Mouse (Mus musculus) midbrain, embryonic 11.5 days (tissue): ENCODE measurements around the gene Sgpp1. TPM values are rescaled to one million over a fixed set of nuclear protein-coding genes. Genes with fewer than 3 reads are reported as not detected.
"Not testable (repeated sequence)": the region's sequence is repeated elsewhere in the genome, so short reads cannot be mapped to it uniquely, and the experiment has no call there.

Source experiments
- ATAC-seq: fragments of 200-750 bp; cut with Nextera tagmentation; 2 replicates; pipeline ENCODE4 v1.8.0; 2017; ENCODE audit warnings: moderate TSS enrichment, moderate library complexity; ENCODE audit not compliant: low FRiP score
- DNase-seq: peaks from one replicate; pipeline ENCODE4 v3.0.0; 2015; ENCODE audit warnings: low spot score; ENCODE audit errors: missing footprints
- H3K27ac ChIP-seq: fragments of 300-500 bp; sonication (generic); 2 replicates; pipeline ENCODE4 v1.5.1; 2014; ENCODE audit warnings: low read depth, low read length
- H3K27me3 ChIP-seq: fragments of 300-500 bp; sonication (generic); 2 replicates; pipeline ENCODE4 v1.6.1; 2014; ENCODE audit warnings: mild to moderate bottlenecking, low read length, moderate library complexity, mixed read lengths; ENCODE audit not compliant: control insufficient read depth, insufficient read depth
- H3K36me3 ChIP-seq: fragments of 300-500 bp; sonication (generic); 2 replicates; pipeline ENCODE4 v1.6.1; 2014; ENCODE audit warnings: mild to moderate bottlenecking, low read length, moderate library complexity, mixed read lengths; ENCODE audit not compliant: control insufficient read depth, insufficient read depth
- H3K4me1 ChIP-seq: fragments of 300-500 bp; sonication (generic); 2 replicates; pipeline ENCODE4 v1.6.1; 2014; ENCODE audit warnings: low read length; ENCODE audit not compliant: control insufficient read depth, insufficient read depth
- H3K4me2 ChIP-seq: fragments of 300-500 bp; sonication (generic); 2 replicates; pipeline ENCODE4 v1.6.1; 2014; ENCODE audit warnings: mild to moderate bottlenecking, moderate library complexity
- H3K4me3 ChIP-seq: fragments of 300-500 bp; sonication (generic); 2 replicates; pipeline ENCODE4 v1.5.1; 2014; ENCODE audit warnings: low read depth, low read length
- H3K9ac ChIP-seq: fragments of 300-500 bp; sonication (generic); 2 replicates; pipeline ENCODE4 v1.6.1; 2014; ENCODE audit warnings: low read length
- H3K9me3 ChIP-seq: fragments of 300-500 bp; sonication (generic); 2 replicates; pipeline ENCODE4 v1.6.1; 2016; ENCODE audit warnings: low read length; ENCODE audit not compliant: control insufficient read depth
- WGBS: fragments of 180-500 bp; shearing (Covaris S2); extraction: QIAGEN DNeasy Blood & Tissue Kit; methylation state at CpG from one replicate; pipeline ENCODE4 v1.1.7; 2014; 5-methylcytosine and 5-hydroxymethylcytosine counted together
- polyA plus RNA-seq: library from polyadenylated mRNA; unstranded; fragments of >200 nt; fragmentation: Nextera tagmentation; extraction: Ambion mirVana; gene quantifications from 2 replicates; pipeline ENCODE4 v1.2.1, GENCODE M21; 2014

Sgpp1 gene
- polyA plus RNA-seq, 1 experiment from 2014 or later: 10.0 TPM

DNA sequence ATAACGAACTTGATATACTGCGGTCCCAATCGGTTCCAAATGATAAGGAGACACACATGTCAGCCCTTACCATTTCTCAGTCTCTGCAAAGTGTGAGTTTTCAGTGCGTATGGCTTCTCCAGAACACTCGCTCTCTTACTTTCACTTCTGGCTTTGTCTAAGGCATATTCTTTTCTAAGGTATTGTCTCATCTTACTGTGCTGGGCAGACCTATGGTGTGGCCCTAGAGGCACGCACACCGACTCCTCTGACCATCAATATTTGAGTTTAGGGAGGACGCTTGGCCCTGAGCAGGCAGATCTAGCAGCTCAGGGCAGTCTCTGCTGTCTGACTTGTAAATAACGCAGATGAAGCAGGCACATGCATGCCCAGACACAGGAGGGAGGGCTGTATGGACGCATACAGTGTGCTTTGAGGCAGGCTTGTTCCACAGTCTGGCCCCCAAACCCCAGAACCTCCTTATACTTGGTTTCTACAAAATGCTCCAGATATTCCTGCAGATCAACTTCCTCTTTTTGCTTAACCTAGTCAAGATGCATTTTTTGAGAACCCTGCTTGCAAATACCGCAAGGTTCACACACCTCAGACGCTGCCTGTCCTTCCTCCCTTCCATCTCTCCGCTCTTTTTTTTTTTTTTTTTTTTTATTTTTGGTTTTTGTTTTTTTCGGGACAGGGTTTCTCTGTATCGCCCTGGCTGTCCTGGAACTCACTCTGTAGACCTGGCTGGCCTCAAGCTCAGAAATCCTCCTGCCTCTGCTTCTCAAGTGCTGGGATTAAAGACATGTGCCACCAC, 8.0 kb downstream of the Sgpp1 start:
- Histone ChIP-seq H3K27me3 (no peaks in the 10 kb centered on the region), H3K9ac (no peak overlapping the region), H3K36me3 (no peaks in the 10 kb centered on the region; the same call in 1 of the 2 replicates), H3K9me3 (no peaks in the 10 kb centered on the region), H3K4me1 (no peaks in the 10 kb centered on the region), H3K4me2 (no peak overlapping the region), H3K27ac (no peak overlapping the region), H3K4me3 (no peak overlapping the region)
- peak; percentile 81 for DNase-seq
- ATAC-seq: no peak
- WGBS: 93% methylated on average over 15 of the region's 15 CpGs

DNA sequence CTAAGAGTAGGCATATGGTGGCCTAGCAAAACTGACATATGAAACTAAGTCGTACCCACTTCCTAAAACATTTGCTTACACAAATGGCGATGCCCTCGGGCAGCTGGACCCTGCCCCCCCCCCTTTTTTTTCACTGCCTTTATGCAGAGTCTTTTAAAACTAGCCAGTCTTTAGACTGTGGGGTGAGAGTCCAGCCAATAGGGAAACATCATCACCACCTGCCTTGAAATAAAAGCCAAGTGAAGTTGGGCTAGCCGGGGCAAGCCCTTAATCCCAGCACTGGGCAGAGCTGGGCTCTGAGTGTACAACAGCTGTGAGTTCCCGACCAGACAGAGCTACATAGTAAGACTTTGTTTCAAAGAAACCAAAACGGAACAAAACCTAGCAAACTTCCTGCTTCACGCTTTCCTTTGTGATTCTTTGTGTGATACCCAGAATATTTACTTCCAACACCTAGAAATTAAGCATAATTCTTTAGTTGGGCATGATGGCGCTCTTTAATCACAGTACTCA, 9.1 kb downstream of the Sgpp1 start:
- Histone ChIP-seq H3K36me3 (no peaks in the 10 kb centered on the region; the same call in 1 of the 2 replicates), H3K4me3 (no peak overlapping the region), H3K27ac (no peak overlapping the region), H3K4me1 (peaks cover 3% of the 10 kb centered on the region; the same call in 1 of the 2 replicates), H3K9ac (no peak overlapping the region), H3K9me3 (no peaks in the 10 kb centered on the region), H3K27me3 (no peaks in the 10 kb centered on the region), H3K4me2 (no peak overlapping the region)
- DNase-seq (peak; percentile 79), ATAC-seq (no peak)
- WGBS: 83% methylated on average over 8 of the region's 8 CpGs

DNA sequence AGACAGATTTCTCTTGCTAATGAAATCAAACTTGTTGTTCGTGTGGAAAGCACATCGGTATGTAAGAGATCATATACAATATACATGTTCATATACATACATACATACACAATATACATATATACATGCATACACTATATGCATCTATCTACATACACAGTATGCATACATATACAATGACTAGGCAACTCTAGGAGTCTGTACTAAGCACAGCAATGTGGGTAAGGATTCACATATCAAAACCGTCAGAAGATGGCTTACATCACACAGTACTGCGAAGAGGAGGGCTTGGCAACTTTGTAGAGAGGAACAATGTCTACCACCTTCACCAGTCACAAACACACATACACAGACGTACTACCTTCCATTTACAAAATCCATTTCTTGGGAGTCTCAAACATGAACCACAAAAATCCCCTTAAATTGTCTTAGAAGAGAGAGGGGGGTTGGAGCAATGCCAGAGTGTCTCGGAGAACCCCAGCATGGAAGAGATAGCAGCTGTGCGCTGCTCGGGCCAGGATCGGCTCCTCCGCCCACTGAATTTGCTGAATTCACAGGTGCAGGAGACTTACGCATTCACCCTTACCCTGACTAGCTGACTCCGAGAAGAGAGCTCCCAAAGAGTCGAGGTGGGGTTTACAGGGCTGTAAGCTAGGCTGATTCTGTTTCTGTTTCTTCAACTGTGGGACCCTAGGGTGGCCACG, 10.8 kb downstream of the Sgpp1 start:
- no peak for ATAC-seq
- Histone ChIP-seq H3K4me1 (peaks cover 3% of the 10 kb centered on the region; the same call in 1 of the 2 replicates), H3K27ac (no peak overlapping the region), H3K27me3 (no peaks in the 10 kb centered on the region), H3K36me3 (no peaks in the 10 kb centered on the region; the same call in 1 of the 2 replicates), H3K9ac (no peak overlapping the region), H3K4me2 (no peak overlapping the region), H3K4me3 (no peak overlapping the region), H3K9me3 (no peaks in the 10 kb centered on the region)
- 94% methylated on average over 14 of the region's 14 CpGs for WGBS
- DNase-seq: peak; percentile 64

DNA sequence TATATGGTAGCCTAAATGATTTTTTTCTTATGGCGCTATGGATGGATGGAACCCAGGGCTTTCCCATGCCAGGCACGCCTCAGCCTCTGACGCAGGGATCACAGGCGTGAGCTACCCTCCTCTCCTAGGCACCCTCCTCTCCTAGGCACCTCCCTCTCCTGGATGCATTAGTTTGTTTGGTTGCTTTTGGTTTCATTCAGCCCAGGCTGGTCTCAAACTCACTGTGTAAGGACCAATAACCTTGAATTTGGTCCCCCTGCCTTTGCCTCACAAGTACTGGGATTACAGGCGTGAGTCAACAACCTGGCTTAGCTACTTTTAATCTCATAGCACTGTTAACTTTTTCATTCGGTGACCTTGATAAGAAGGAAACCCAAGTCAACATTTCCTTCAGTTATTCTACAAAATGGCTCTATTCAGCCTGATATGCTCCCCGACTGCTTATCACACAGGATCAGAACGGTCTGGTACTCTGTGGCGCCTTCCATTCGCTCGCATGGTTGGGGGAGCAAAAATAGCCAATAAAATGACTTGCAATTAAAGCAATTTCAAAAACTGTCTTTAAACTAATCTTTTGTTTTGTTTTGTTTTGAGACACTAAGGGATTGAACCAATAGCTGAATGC, 11.6 kb downstream of the Sgpp1 start:
- H3K9me3 ChIP-seq: no peaks in the 10 kb centered on the region
- H3K27ac ChIP-seq: no peak overlapping the region
- 92% methylated on average over 11 of the region's 11 CpGs for WGBS
- DNase-seq (peak; percentile 56), ATAC-seq (no peak)
- no peaks in the 10 kb centered on the region for H3K27me3 ChIP-seq
- no peak overlapping the region for H3K9ac ChIP-seq
- H3K4me1 ChIP-seq: peaks cover 3% of the 10 kb centered on the region; the same call in 1 of the 2 replicates
- H3K36me3 ChIP-seq: no peaks in the 10 kb centered on the region; the same call in 1 of the 2 replicates
- H3K4me2 ChIP-seq: no peak overlapping the region
- H3K4me3 ChIP-seq: no peak overlapping the region

DNA sequence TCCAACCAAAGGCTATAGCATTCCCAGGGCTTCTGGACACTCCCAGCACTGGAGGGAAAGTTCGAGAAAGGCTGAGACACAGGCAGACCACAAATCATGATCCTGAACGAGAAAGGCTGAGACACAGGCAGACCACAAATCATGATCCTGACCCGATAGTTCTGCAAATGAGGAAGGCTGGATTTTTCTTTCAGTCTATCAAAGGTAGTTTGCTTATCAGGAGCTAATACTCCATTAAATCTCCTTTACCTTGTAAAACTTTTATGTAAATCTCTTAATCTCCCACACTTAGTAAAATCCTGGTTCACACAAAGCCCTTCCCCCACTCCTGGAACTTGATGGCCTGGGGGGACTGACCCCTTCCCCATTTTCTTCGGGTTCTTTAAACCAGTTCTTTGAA, 13.6 kb downstream of the Sgpp1 start:
- no peaks in the 10 kb centered on the region for H3K9me3 ChIP-seq
- no peaks in the 10 kb centered on the region for H3K27me3 ChIP-seq
- ATAC-seq (no peak), DNase-seq (peak; percentile 79)
- H3K4me2 ChIP-seq: no peak overlapping the region
- peaks cover 3% of the 10 kb centered on the region; the same call in 1 of the 2 replicates for H3K4me1 ChIP-seq
- 17% methylated on average over 4 of the region's 4 CpGs for WGBS
- no peaks in the 10 kb centered on the region for H3K36me3 ChIP-seq
- no peak overlapping the region for H3K27ac ChIP-seq
- H3K9ac ChIP-seq: no peak overlapping the region
- no peak overlapping the region for H3K4me3 ChIP-seq

DNA sequence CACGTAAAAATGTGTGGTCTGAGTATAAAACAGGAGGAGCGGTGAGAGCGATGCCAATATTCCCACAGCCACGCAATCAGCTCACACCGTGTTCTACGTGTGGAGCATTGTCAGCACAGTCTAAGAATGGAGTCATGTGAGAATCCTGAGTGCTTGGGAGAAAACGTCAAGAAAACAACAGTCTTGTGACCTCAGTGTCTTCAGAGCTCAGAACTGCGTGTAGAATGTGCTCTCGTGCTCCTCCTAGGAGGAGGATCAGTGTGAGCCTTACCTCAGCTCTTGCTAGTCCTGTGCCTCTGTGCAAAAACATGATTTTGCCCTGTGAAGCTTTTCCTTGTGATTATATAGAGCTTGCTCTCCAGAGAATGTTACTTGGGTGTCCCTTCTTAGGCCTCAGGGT, 14.5 kb downstream of the Sgpp1 start:
- WGBS: 79% methylated on average over 9 of the region's 9 CpGs
- H3K9me3 ChIP-seq: no peaks in the 10 kb centered on the region
- no peak overlapping the region for H3K9ac ChIP-seq
- peaks cover 3% of the 10 kb centered on the region; the same call in 1 of the 2 replicates for H3K4me1 ChIP-seq
- no peak overlapping the region for H3K27ac ChIP-seq
- no peaks in the 10 kb centered on the region for H3K36me3 ChIP-seq
- no peak overlapping the region for H3K4me2 ChIP-seq
- no peak overlapping the region for H3K4me3 ChIP-seq
- ATAC-seq (no peak), DNase-seq (peak; percentile 73)
- H3K27me3 ChIP-seq: no peaks in the 10 kb centered on the region

DNA sequence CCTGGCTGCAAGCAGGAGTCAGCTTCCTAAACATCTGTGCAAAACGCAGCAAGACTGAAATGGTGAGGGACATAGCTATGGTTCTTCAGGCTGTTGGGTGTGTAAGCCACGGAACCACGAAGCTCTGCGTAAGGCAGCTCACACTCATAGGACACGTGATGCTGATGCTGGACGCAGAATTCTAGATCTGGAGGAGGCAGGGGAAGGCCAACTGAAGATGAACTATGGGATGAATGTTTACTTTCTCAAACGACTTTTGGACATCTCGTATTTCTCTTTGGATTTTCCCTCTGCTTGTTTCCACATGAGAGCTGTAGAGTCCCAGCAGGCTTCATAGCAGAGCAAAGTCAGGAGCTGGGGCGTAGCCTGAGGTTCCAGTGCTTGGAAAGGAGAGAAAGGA, 21.9 kb downstream of the Sgpp1 start:
- Histone ChIP-seq H3K9ac (no peak overlapping the region), H3K4me2 (no peak overlapping the region), H3K27me3 (no peaks in the 10 kb centered on the region), H3K9me3 (no peaks in the 10 kb centered on the region), H3K27ac (no peak overlapping the region), H3K36me3 (no peaks in the 10 kb centered on the region), H3K4me3 (no peak overlapping the region), H3K4me1 (no peaks in the 10 kb centered on the region)
- DNase-seq (peak; percentile 66), ATAC-seq (no peak)
- 88% methylated on average over 9 of the region's 9 CpGs for WGBS

DNA sequence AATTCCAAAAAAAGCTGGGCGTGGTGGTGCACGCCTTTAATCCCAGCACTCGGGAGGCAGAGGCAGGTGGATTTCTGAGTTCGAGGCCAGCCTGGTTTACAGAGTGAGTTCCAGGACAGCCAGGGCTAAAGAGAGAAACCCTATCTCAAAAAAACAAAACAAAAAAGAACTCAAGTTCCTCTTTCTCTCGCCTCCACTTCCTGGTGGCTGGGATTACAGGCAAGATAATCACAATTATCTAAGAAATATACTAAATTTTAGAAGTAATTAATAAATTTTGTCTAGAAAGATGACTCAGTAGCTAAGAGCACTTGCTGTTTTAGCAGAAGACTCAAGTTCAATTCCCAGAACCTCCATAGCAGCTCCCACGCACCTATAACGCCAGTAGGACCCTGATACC, 22.6 kb downstream of the Sgpp1 start:
- 89% methylated on average over 7 of the region's 7 CpGs for WGBS
- H3K27ac ChIP-seq, ATAC-seq: not testable (repeated sequence)

More for the DNA sequence above, 22.6 kb downstream of the Sgpp1 start:
- H3K36me3 ChIP-seq, H3K4me3 ChIP-seq, H3K27me3 ChIP-seq, H3K4me1 ChIP-seq, H3K4me2 ChIP-seq, DNase-seq, H3K9me3 ChIP-seq, H3K9ac ChIP-seq: not testable (repeated sequence)
